Mouse (Mus musculus) CD8-positive naive resting alpha-beta T cell, adult 2 months (primary cell): ENCODE measurements at regions not wholly inside any gene's neighbourhood (a gene's known extent, or its start where the extent isn't known, plus 50 kb on each side); places are given as distances from the start of the nearest gene placed in this dataset.
A peak's percentile ranks its signal among the peaks of the same experiment; 100 is the strongest.

Experiments used
- DNase-seq, 2 experiments: peaks; one replicate each; pipeline ENCODE4 v3.0.0; 2022; ENCODE audit warnings: low read depth in 2 of 2, low spot score in 2 of 2

- no peak for DNase-seq
Observed at GRCm38 (mm10) chr3:142976519-142977394, 95.0 kb upstream of the Pkn2 start.

GRCm38 (mm10) chr3:142975606-142976005 lies 93.8 kb upstream of the Pkn2 start:
- no peak for DNase-seq

- DNase-seq: no peak
Observed at GRCm38 (mm10) chr3:142969501-142969900, 87.7 kb upstream of the Pkn2 start.

GRCm38 (mm10) chr3:142965604-142966003 lies 83.8 kb upstream of the Pkn2 start:
- no peak for DNase-seq

DNA sequence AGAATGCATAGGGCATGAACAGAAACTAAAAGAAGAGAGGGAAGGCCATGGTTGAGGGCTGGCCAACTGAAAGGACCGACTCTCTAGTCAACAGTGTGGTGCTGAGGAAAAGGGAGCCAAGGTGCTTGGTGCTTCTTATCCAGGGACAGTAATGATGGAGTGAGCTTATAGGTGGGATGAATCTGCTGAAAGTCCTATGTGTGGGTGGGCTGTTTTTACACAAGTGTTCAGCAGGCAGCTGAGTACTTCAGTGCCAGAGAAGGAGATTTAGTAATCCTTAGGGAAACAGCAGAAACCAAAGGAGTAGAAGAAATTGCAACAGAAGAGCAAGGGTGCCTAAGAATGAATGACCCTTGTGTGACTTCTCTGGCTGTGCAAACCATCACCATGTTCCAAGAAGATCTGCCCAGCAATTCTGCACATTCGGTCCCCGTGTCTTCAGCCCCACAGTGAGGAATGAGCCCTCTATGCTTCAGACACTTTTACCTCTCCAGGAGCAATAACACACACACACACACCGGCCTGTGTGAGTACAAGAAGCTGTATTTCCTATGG lies 82.1 kb upstream of the Pkn2 start:
- DNase-seq: no peak

DNA sequence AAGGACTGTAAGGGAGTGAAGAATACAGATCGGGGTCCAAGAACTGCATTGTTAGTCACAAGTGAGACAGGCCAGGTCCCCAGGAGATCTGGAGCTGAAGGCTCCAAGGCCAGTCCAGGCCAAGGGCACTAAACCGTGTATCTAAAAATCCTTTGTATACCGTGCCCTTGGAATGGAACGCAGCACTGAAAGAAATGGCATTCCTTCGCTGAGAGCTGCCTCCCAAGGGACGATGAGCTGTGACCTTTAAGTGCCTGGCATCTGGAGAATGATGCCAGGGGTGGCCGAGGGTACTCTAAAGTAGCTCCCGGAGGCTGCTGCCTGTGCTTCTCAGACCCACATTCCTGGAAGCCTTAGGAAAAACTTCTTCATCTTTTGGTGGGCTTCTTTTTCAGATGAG lies 76.0 kb upstream of the Pkn2 start:
- DNase-seq: no peak

- DNase-seq: peak; percentile 20 to 48
Observed at GRCm38 (mm10) chr3:142948771-142949170, 67.0 kb upstream of the Pkn2 start.

DNA sequence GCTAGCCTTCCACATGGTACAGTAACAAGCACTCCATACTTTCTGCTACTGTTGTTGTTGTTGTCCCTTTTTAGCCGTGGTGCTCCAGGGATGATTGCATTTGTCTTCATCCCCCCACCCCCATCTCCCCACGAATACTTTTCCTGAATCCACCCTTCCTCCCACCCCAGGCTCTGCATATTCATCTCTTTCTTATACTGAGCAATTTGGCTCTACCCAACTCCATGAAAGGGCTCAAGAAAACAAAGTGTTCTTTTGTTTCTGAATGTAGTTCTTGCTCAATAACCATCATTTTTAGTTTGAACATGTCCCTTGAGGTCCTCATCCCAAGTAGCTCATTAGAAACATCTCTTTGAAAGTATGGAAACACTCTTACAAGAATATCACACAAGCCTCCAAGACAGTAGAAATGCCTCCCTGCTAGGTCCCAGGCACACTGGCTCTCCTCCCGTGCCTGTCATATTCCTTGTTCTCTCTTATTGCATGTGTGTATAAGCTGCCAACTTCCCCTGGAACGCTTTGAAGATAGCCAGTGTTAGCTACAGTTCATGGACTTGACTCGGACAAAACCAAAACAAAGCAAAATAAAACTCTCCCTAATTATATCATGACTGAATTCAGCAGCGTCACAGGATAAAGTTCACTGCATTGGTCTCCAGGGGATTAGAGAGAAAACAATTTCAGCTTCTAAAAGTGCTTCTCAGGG lies 59.7 kb upstream of the Pkn2 start:
- DNase-seq: no peak

DNA sequence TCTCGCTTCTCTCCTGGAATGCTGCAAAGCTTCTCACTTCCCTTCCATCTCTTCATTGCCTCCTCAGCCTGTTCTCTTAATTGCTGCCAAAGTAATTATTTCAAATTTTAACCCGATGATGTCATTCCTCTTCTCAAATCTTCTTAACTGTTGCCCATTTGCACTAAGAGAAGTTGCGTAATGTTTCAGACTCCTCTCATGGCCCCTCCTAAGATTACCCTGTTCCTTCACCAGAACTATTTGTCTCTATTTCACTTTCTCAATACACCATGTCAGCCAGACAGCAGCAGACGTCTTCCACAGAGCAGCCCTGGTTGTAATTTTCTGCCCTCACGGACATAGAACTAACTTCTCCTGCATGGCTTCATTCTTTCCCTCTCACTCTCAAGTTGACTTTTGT lies 59.1 kb upstream of the Pkn2 start:
- no peak for DNase-seq

GRCm38 (mm10) chr3:142939773-142940172 lies 58.0 kb upstream of the Pkn2 start:
- no peak for DNase-seq

- DNase-seq: no peak
Observed at GRCm38 (mm10) chr3:142935949-142936348, 54.1 kb upstream of the Pkn2 start.

GRCm38 (mm10) chr3:142934326-142934725 lies 52.5 kb upstream of the Pkn2 start:
- DNase-seq: no peak

DNA sequence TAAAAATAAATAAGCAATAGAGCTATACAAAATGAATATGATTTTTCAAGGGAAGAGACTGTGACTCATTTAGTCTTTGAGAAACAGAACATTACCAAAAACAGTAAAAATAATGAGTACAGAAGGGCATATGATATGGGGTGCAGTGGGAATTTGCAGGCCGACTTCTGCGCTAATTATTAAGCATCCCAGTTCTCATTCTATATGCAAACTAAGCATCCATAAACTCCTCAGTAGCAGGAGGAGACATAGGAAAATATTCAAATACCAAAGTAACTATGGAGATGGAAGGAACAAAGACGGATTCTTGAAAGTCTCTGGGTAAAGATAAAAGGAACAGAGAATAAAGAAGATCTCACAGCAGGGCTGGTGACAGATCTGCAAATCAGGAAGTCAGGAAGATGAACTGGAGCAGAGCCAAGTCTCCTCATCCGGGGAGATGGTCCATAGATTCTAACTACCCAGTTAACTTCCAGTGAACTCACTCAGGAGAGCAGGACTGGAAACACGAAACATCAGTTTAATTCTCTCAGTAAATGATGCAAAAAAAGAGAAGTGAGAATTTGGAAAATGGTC lies 52.0 kb upstream of the Pkn2 start:
- no peak for DNase-seq
